Mouse (Mus musculus): ENCODE results near the gene Ssbp4.

DNA sequence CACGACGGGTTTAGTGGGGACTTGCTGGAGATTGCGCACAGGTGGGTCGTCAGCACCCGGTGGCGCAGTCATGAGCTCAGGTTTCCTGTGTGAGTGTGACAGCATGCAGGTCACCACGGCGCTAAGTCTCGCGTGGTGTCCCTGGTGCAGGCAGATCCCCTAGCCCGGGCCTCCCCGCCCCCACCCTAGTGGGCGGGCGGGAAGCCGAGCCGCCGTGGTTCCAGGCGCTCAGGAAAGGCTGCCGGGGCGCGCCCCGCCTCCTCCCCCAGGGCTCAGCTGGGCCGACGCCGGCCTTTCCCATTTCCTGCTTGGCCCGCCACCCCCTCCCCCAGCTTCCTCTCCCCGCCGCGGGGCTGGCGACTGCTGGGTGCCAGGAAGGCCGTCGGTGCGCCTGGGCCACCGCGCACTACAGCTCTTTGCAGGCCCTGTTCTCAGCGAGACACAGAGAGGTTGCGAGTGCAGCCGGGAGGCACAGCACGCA, 736 bp upstream of the Ssbp4 start:
- TF ChIP-seq POLR2A (IDR thresholded peaks at IDR 0.05; ENCODE audit: borderline replicate concordance, insufficient read depth, low read length) (no peak), CTCF (IDR thresholded peaks at IDR 0.05; ENCODE audit: borderline replicate concordance, insufficient read depth, low read depth, low read length) (no peak)

Data from cerebellum, adult 2 months (tissue).